Mouse (Mus musculus) CH12.LX (cell line): Measurements from ENCODE around the gene Pla2g1b. TPM values are rescaled to one million over a fixed set of nuclear protein-coding genes. Genes with fewer than 3 reads are reported as not detected.
A peak's percentile ranks its signal among the peaks of the same experiment; 100 is the strongest.

Experiments
- DNase-seq: peaks from one replicate; pipeline ENCODE4 v3.0.0-alpha.2; 2013; ENCODE audit errors: extremely low read depth
- H3K27ac ChIP-seq: 2 replicates; pipeline ENCODE4 v1.5.1; 2012; ENCODE audit warnings: low read depth, mild to moderate bottlenecking, control low read depth, moderate library complexity; ENCODE audit not compliant: insufficient read depth
- H3K27me3 ChIP-seq: replicated peaks from 2 replicates; pipeline ENCODE3; 2012; ENCODE audit warnings: inconsistent platforms
- H3K36me3 ChIP-seq, 2 experiments: replicated peaks in 1 of 2; 2 replicates each; pipeline versions ENCODE3 to v1.6.1; 2012; ENCODE audit warnings: inconsistent platforms in 1 of 2, low read length in 1 of 2, mild to moderate bottlenecking in 1 of 2, mixed read lengths in 1 of 2, moderate library complexity in 1 of 2; ENCODE audit not compliant: control insufficient read depth in 1 of 2, insufficient read depth in 1 of 2
- H3K4me1 ChIP-seq, 2 experiments: 2 replicates each; pipeline ENCODE4 v1.6.1; 2012; ENCODE audit warnings: inconsistent platforms in 1 of 2, moderate library complexity in 1 of 2; ENCODE audit not compliant: insufficient read depth in 2 of 2, control insufficient read depth in 1 of 2
- H3K4me2 ChIP-seq: 2 replicates; pipeline ENCODE4 v1.6.1; 2012; ENCODE audit warnings: low read depth, mild to moderate bottlenecking, control low read depth; ENCODE audit not compliant: poor library complexity, insufficient read depth, severe bottlenecking
- H3K4me3 ChIP-seq, 3 experiments: fragments of 150-350 bp in 1 of 3; sonication (generic) in 1 of 3; replicated peaks in 1 of 3; 2 replicates each; pipeline versions ENCODE3 to v1.5.1; 2011 to 2012; ENCODE audit warnings: low read depth in 2 of 3, low read length in 2 of 3, mild to moderate bottlenecking in 2 of 3, moderate library complexity in 2 of 3, control low read depth in 1 of 3, improper control_type of control experiment in 1 of 3, inconsistent platforms in 1 of 3, mixed read lengths in 1 of 3; ENCODE audit not compliant: poor library complexity in 1 of 3
- H3K79me2 ChIP-seq: replicated peaks from 2 replicates; pipeline ENCODE4 v1.6.1; 2012; ENCODE audit warnings: mild to moderate bottlenecking, moderate library complexity; ENCODE audit not compliant: control insufficient read depth, poor library complexity, insufficient read depth, severe bottlenecking; ENCODE audit errors: extremely low read depth
- H3K9ac ChIP-seq: 2 replicates; pipeline ENCODE4 v1.6.1; 2012; ENCODE audit warnings: low read depth, mild to moderate bottlenecking, control low read depth, moderate library complexity; ENCODE audit not compliant: insufficient read depth
- H3K9me3 ChIP-seq: replicated peaks from 2 replicates; pipeline ENCODE3; 2012; ENCODE audit warnings: low read length, inconsistent platforms, mixed read lengths
- CHD2 ChIP-seq: IDR thresholded peaks from 2 replicates; pipeline ENCODE4 v1.6.1; 2011; ENCODE audit warnings: low read length, improper control_type of control experiment
- E2F4 ChIP-seq: IDR thresholded peaks from 2 replicates; pipeline ENCODE4 v1.6.1; 2011; ENCODE audit warnings: low read depth, low read length, improper control_type of control experiment; ENCODE audit not compliant: insufficient replicate concordance
- ELF1 ChIP-seq: IDR thresholded peaks from 2 replicates; pipeline ENCODE4 v1.6.1; 2014; ENCODE audit warnings: low read depth, mild to moderate bottlenecking, inconsistent platforms, low read length, improper control_type of control experiment
- ETS1 ChIP-seq: conservative IDR thresholded peaks from 2 replicates; pipeline ENCODE4 v1.6.1; 2012; ENCODE audit warnings: low read depth, mild to moderate bottlenecking, inconsistent platforms, low read length, improper control_type of control experiment, moderate library complexity
- MAFK ChIP-seq: IDR thresholded peaks from 2 replicates; pipeline ENCODE4 v1.6.1; 2011; ENCODE audit warnings: low read length, improper control_type of control experiment; ENCODE audit not compliant: insufficient replicate concordance
- MEF2A ChIP-seq: IDR thresholded peaks from 2 replicates; pipeline ENCODE4 v1.6.1; 2014; ENCODE audit warnings: low read depth, mild to moderate bottlenecking, inconsistent platforms, low read length, improper control_type of control experiment, borderline replicate concordance
- MYC ChIP-seq: IDR thresholded peaks from 2 replicates; pipeline ENCODE4 v1.6.1; 2011; ENCODE audit warnings: low read depth, mild to moderate bottlenecking, improper control_type of control experiment, low read length
- NRF1 ChIP-seq: IDR thresholded peaks from 2 replicates; pipeline ENCODE4 v1.6.1; 2014; ENCODE audit warnings: low read depth, mild to moderate bottlenecking, inconsistent platforms, low read length, improper control_type of control experiment, moderate library complexity
- POLR2A ChIP-seq: IDR thresholded peaks from 2 replicates; pipeline ENCODE4 v1.6.1; 2011; ENCODE audit warnings: low read depth, mild to moderate bottlenecking, improper control_type of control experiment, low read length
- UBTF ChIP-seq: IDR thresholded peaks from 2 replicates; pipeline ENCODE4 v1.6.1; 2012; ENCODE audit warnings: low read depth, mild to moderate bottlenecking, inconsistent platforms, low read length, improper control_type of control experiment, moderate library complexity
- ZNF384 ChIP-seq: IDR thresholded peaks from 2 replicates; pipeline ENCODE4 v1.6.1; 2012; ENCODE audit warnings: low read depth, low read length, improper control_type of control experiment, inconsistent platforms
- dilution Hi-C: fragments of 300-500 bp; cut with MboI; formaldehyde crosslinking; loops from 2 replicates; pipeline ENCODE4 v1.14.3; 2020; ENCODE audit warnings: low sequenced_read_pairs; ENCODE audit not compliant: extremely low pct_unique_long_range_greater_than_20kb, extremely low pct_ligation_motif_present
- in situ Hi-C: fragments of 300-500 bp; cut with MboI; formaldehyde crosslinking; loops from 3 replicates; pipeline ENCODE4 v1.14.3; 2019; ENCODE audit warnings: low sequenced_read_pairs, low pct_ligation_motif_present, low pct_unique_long_range_greater_than_20kb, mixed read lengths
- polyA plus RNA-seq: library from polyadenylated mRNA; unstranded; fragments of >175 nt; gene quantifications from 2 replicates; pipeline ENCODE4 v1.2.1, GENCODE M21; 2012; ENCODE audit warnings: low read depth; ENCODE audit not compliant: insufficient read length
- total RNA-seq, 2 experiments: library from RNA; depleted of rRNA; stranded (reverse); fragments of 300-350 nt in 1 of 2; fragments of >200 nt in 1 of 2; gene quantifications; 2 replicates each; pipeline ENCODE4 v1.2.3; 2012 to 2014

Pla2g1b gene
- total and polyA plus RNA-seq, 3 experiments = not detected

DNA sequence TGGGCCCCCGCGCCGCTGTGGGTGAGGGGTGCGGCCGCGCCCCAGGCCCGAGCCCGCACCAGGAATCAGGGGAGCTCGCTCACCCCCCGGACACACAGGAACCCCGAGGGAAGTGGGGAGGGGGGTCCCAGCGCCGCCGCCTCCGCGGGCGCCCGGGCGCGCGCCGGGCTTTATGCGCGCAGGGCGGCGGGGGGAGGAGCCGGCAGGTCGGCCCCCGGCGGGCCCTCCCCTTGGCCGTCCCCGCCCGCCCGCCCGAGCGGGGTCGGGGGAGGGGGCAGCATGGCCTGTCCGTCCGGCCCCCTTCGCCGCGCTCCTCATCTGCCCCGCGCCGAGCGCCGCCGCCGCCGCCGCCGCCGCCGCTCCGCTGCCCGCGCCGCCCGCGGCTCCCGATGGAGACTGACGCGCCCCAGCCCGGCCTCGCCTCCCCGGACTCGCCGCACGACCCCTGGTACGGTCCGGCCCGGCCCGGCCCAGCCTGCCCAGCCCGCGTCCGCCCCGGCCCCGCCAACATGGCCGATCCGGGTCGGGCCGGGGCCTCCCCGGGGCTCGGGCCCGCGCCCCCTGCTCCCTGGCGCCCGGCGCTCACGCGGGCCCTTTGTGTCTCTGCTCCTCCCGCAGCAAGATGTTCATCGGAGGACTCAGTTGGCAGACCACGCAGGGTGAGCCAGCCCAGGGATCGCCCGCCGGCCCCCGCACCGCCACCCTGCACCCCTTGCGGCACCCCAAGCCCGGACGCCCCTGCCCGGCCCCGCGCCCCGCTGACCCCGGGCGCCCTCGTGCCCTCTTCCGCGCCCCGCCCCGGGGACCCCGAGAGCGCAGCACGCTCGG is 36.5 kb upstream of the Pla2g1b start, which contains the start of gene Msi1:
Msi1 (plus strand) TSS at position 241 of the 828 bp plus-strand sequence.
- Histone ChIP-seq H3K27me3 (peaks cover 5% of the 10 kb centered on the region), H3K27ac (no peak within 1 kb of the TSS)
- TF ChIP-seq MEF2A (no peak), ELF1 (no peak), MAFK (no peak), E2F4 (no peak), ETS1 (no peak), NRF1 (no peak), POLR2A (no peak), CHD2 (no peak)
- TF ChIP-seq, all 38 proteins: peak for 0
- Histone ChIP-seq H3K4me1 (peaks cover 0 to 18% of the 10 kb centered on the region in 2 experiments; a peak in 2 of 4 replicates), H3K79me2 (no peaks in the 10 kb centered on the region), H3K4me3 (peak within 1 kb of the TSS; percentile 13 to 59 (median 43)), H3K36me3 (peaks cover 0 to 14% of the 10 kb centered on the region in 2 experiments), H3K9me3 (no peaks in the 10 kb centered on the region), H3K9ac (peak within 1 kb of the TSS; percentile 31; the same call in 1 of the 2 replicates), H3K4me2 (peak within 1 kb of the TSS; percentile 29)
- dilution Hi-C loops = no loop called here
- DNase-seq = no peak
- in situ Hi-C loops = no loop called here

DNA sequence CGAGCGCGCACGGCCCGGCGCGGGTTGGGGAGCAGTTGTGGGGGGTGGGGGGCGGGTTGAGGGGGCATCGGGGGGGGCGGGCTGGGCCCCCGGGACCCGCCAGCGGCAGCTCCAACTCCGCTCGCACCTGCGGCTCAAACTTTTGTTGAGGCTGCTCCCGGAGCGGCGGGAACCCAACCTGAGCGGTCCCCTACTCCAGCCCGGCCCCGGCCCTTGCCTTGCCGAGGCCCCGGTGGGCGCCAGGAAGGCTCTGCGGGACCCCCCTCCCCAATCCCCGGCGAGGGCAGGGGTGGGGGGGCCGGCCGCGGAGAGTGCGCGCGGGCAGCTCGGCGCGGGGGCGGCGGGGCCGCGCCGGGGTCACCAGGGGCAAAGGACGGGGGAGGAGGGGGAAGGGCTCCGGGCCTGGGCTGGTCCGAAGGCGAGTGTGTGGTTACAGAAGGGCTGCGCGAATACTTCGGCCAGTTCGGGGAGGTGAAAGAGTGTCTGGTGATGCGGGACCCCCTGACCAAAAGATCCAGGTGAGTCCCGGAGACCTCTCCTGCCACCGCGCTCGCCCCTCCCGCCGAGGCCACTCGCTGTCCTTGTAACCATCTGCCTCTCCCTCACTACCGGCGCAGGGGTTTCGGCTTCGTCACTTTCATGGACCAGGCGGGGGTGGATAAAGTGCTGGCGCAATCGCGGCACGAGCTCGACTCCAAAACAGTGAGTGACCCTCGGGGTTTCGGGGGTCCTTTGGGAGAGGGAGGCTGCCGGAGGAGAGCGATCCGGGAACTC is 35.7 kb upstream of the Pla2g1b start:
- no peak for DNase-seq
- Histone ChIP-seq H3K9ac (no peak overlapping the region), H3K79me2 (no peaks in the 10 kb centered on the region), H3K4me1 (peaks cover 7 to 26% of the 10 kb centered on the region in 2 experiments), H3K9me3 (no peaks in the 10 kb centered on the region), H3K27ac (no peak overlapping the region), H3K36me3 (peaks cover 0 to 9% of the 10 kb centered on the region in 2 experiments), H3K27me3 (peaks cover 5% of the 10 kb centered on the region), H3K4me3 (peak overlapping the region in 2 of 3 experiments; percentile 41 to 59), H3K4me2 (peak overlapping the region; percentile 29; the same call in 1 of the 2 replicates)
- dilution Hi-C loops = no loop called here
- in situ Hi-C loops = no loop called here
- TF ChIP-seq ZNF384 (no peak), MYC (no peak), UBTF (no peak)
